Mouse (Mus musculus): ENCODE measurements at regions not wholly inside any gene's neighbourhood (a gene's known extent, or its start where the extent isn't known, plus 50 kb on each side); places are given as distances from the start of the nearest gene placed in this dataset.

- no peak for TF ChIP-seq POLR2A (IDR thresholded peaks at IDR 0.05; ENCODE audit: insufficient read depth, low read length)
- no peak for TF ChIP-seq CTCF (IDR thresholded peaks at IDR 0.05; ENCODE audit: low read depth, low read length)
- TF ChIP-seq EP300 (IDR thresholded peaks at IDR 0.05; ENCODE audit: insufficient read depth, low read depth, low read length): no peak
Observed at GRCm38 (mm10) chr14:25200656-25201179, 258.3 kb upstream of the Zmiz1 start.
